Mouse (Mus musculus) stomach, embryonic 14.5 days (tissue): ENCODE data around the gene Nccrp1. TPM values are rescaled to one million over a fixed set of nuclear protein-coding genes. Genes with fewer than 3 reads are reported as not detected.

Experiments
- ATAC-seq: fragments of 200-750 bp; cut with Nextera tagmentation; 2 replicates; pipeline ENCODE4 v1.8.0; 2017; ENCODE audit warnings: low read depth, moderate TSS enrichment; ENCODE audit not compliant: insufficient number of reproducible peaks, insufficient read depth, low FRiP score
- H3K27ac ChIP-seq: fragments of 300-500 bp; sonication (generic); 2 replicates; pipeline ENCODE4 v1.5.1; 2014; ENCODE audit warnings: mild to moderate bottlenecking, low read length, moderate library complexity, mixed read lengths
- H3K27me3 ChIP-seq: fragments of 300-500 bp; sonication (generic); 2 replicates; pipeline ENCODE4 v1.6.1; 2014; ENCODE audit warnings: low read length, control low read depth, mixed read lengths; ENCODE audit not compliant: control insufficient read depth, insufficient read depth
- H3K36me3 ChIP-seq: fragments of 300-500 bp; sonication (generic); 2 replicates; pipeline ENCODE4 v1.6.1; 2014; ENCODE audit warnings: mild to moderate bottlenecking, control low read depth, low read length, moderate library complexity, mixed read lengths; ENCODE audit not compliant: control insufficient read depth, insufficient read depth
- H3K4me1 ChIP-seq: fragments of 300-500 bp; sonication (generic); 2 replicates; pipeline ENCODE4 v1.6.1; 2014; ENCODE audit warnings: low read length, control low read depth, mixed read lengths; ENCODE audit not compliant: control insufficient read depth, insufficient read depth
- H3K4me2 ChIP-seq: fragments of 300-500 bp; sonication (generic); replicated peaks from 2 replicates; pipeline ENCODE4 v1.6.1; 2014; ENCODE audit warnings: low read depth, low read length, control low read depth
- H3K4me3 ChIP-seq: fragments of 300-500 bp; sonication (generic); 2 replicates; pipeline ENCODE4 v1.5.1; 2014; ENCODE audit warnings: low read depth, low read length, control low read depth
- H3K9ac ChIP-seq: fragments of 300-500 bp; sonication (generic); replicated peaks from 2 replicates; pipeline ENCODE4 v1.6.1; 2014; ENCODE audit warnings: low read depth, mild to moderate bottlenecking, control low read depth, low read length, moderate library complexity, mixed read lengths
- H3K9me3 ChIP-seq: fragments of 300-500 bp; sonication (generic); 2 replicates; pipeline ENCODE4 v1.6.1; 2016; ENCODE audit warnings: low read depth, low read length, control low read depth; ENCODE audit not compliant: control insufficient read depth
- WGBS: fragments of 180-500 bp; shearing (Covaris S2); extraction: QIAGEN DNeasy Blood & Tissue Kit; methylation state at CpG from one replicate; pipeline ENCODE4 v1.1.7; 2014; 5-methylcytosine and 5-hydroxymethylcytosine counted together
- polyA plus RNA-seq: library from polyadenylated mRNA; unstranded; fragments of >200 nt; fragmentation: Nextera tagmentation; extraction: Ambion mirVana; gene quantifications from 2 replicates; pipeline ENCODE4 v1.2.1, GENCODE M21; 2014

The Nccrp1 gene
- polyA plus RNA-seq, 1 experiment from 2014 or later = not detected

- H3K4me3 ChIP-seq = no peak overlapping the region
- no peak for ATAC-seq
- no peaks in the 10 kb centered on the region for H3K9me3 ChIP-seq
- WGBS = 88% methylated on average over 13 of the region's 13 CpGs
- 0 out of 2 replicates have a peak, but pooled peaks cover 2% of the 10 kb centered on the region for H3K4me1 ChIP-seq
- peaks cover 72% of the 10 kb centered on the region for H3K36me3 ChIP-seq
- H3K27ac ChIP-seq = no peak overlapping the region
- no peak overlapping the region for H3K9ac ChIP-seq
- H3K27me3 ChIP-seq = no peaks in the 10 kb centered on the region
- no peak overlapping the region for H3K4me2 ChIP-seq
These were observed 15.3 kb upstream of the Nccrp1 start for GRCm38 (mm10) chr7:28562371-28562770.

DNA sequence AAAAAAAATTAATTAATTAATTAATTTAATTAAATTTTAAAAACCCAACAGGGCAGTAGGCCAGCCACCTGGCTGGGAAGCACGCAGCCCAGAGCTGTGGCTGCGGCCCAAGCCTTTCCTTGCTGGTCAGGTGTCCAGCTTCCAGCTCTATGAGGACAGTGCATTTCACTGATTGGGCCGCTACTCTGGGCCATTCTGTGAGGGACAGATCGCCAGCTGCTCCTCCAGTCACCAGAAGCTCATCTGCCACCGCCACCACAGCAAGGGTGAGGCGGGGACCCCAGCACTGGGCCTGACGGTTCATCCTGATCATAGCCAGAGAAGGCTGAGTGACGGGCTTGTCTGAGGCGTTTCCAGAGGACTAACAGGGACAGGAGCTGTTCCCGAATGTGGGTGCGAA is 14.9 kb upstream of the Nccrp1 start:
- Histone ChIP-seq H3K36me3 (peaks cover 68% of the 10 kb centered on the region), H3K9ac (no peak overlapping the region), H3K4me1 (0 out of 2 replicates have a peak, but pooled peaks cover 2% of the 10 kb centered on the region), H3K4me2 (no peak overlapping the region), H3K27ac (no peak overlapping the region), H3K4me3 (no peak overlapping the region), H3K27me3 (no peaks in the 10 kb centered on the region), H3K9me3 (no peaks in the 10 kb centered on the region)
- no peak for ATAC-seq
- 92% methylated on average over 11 of the region's 11 CpGs for WGBS

- no peak overlapping the region for H3K27ac ChIP-seq
- no peaks in the 10 kb centered on the region for H3K27me3 ChIP-seq
- H3K4me2 ChIP-seq = no peak overlapping the region
- H3K9me3 ChIP-seq = no peaks in the 10 kb centered on the region
- ATAC-seq = no peak
- H3K4me1 ChIP-seq = 0 out of 2 replicates have a peak, but pooled peaks cover 2% of the 10 kb centered on the region
- no peak overlapping the region for H3K9ac ChIP-seq
- H3K4me3 ChIP-seq = no peak overlapping the region
- H3K36me3 ChIP-seq = peaks cover 65% of the 10 kb centered on the region
- 90% methylated on average over 10 of the region's 10 CpGs for WGBS
These were observed 13.8 kb upstream of the Nccrp1 start for GRCm38 (mm10) chr7:28560856-28561255.

GRCm38 (mm10) chr7:28558486-28558885 is 11.4 kb upstream of the Nccrp1 start:
- Histone ChIP-seq H3K27ac (no peak overlapping the region), H3K4me2 (no peak overlapping the region), H3K4me3 (no peak overlapping the region), H3K27me3 (no peaks in the 10 kb centered on the region), H3K9ac (no peak overlapping the region), H3K36me3 (peaks cover 44% of the 10 kb centered on the region), H3K9me3 (no peaks in the 10 kb centered on the region), H3K4me1 (0 out of 2 replicates have a peak, but pooled peaks cover 2% of the 10 kb centered on the region)
- ATAC-seq = no peak
- 56% methylated on average over 4 of the region's 4 CpGs for WGBS

GRCm38 (mm10) chr7:28557708-28558107 is 10.7 kb upstream of the Nccrp1 start:
- H3K4me2 ChIP-seq = no peak overlapping the region
- no peak overlapping the region for H3K27ac ChIP-seq
- H3K4me1 ChIP-seq = 0 out of 2 replicates have a peak, but pooled peaks cover 2% of the 10 kb centered on the region
- no peak overlapping the region for H3K4me3 ChIP-seq
- 75% methylated on average over 6 of the region's 6 CpGs for WGBS
- H3K9ac ChIP-seq = no peak overlapping the region
- no peaks in the 10 kb centered on the region for H3K27me3 ChIP-seq
- H3K9me3 ChIP-seq = no peaks in the 10 kb centered on the region
- H3K36me3 ChIP-seq = peaks cover 36% of the 10 kb centered on the region
- ATAC-seq = no peak

DNA sequence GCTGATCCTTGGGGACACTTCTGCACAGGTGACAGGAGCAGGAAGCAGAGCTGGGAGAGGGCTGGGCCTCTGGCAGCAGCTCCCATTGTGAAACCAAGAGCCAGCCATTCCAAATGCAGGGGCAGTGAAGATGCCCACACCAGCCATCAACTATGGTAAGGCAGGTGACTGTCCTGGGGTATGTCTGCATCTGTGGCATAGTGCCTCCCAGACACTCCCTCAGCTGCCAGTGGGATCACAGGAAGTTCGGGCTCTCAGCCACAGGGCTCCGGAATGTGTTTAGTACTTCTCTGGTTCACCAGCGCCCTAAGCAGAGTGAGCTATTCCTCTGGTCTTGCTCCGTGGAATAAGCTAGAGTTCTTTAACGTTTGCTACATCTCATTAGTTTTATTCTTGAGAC is 10.0 kb upstream of the Nccrp1 start:
- WGBS = 61% methylated on average over 5 of the region's 5 CpGs
- peaks cover 31% of the 10 kb centered on the region for H3K36me3 ChIP-seq
- no peaks in the 10 kb centered on the region for H3K27me3 ChIP-seq
- no peak overlapping the region for H3K4me3 ChIP-seq
- no peak overlapping the region for H3K4me2 ChIP-seq
- no peaks in the 10 kb centered on the region for H3K9me3 ChIP-seq
- no peak overlapping the region for H3K27ac ChIP-seq
- ATAC-seq = no peak
- no peak overlapping the region for H3K9ac ChIP-seq
- 0 out of 2 replicates have a peak, but pooled peaks cover 2% of the 10 kb centered on the region for H3K4me1 ChIP-seq

DNA sequence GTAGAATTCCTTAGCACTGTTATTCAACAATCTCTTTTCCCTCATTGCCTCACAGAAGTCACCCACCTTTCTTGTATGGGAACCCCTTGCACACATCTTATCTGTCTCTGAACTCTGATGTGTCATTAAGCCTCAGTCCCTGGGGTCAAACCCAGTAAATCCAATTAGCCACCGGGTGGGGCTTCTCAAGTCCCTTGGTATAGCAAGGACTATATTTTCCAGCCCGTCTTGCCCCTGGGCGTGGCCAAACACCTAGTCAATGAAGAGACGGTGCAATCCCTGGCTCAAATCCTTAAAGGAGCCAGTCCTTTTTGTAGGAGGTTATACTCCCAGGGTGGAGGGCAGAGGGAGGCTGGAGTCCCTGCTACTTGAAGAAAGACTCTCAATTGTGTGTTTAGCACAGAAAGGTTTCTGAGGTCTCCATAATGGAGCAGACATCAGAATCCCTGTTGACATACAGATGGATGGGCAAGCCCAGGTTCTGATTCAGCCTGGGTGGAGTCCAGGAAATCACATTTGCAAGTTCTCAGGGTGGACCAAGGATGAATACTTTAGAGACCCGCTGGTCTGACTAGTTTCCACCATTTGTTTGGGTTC is 9.0 kb upstream of the Nccrp1 start:
- Histone ChIP-seq H3K9me3 (no peaks in the 10 kb centered on the region), H3K9ac (no peak overlapping the region), H3K27me3 (no peaks in the 10 kb centered on the region), H3K27ac (no peak overlapping the region), H3K36me3 (peaks cover 22% of the 10 kb centered on the region), H3K4me1 (0 out of 2 replicates have a peak, but pooled peaks cover 2% of the 10 kb centered on the region), H3K4me2 (no peak overlapping the region), H3K4me3 (no peak overlapping the region)
- WGBS = 10% methylated on average over 5 of the region's 5 CpGs
- no peak for ATAC-seq

GRCm38 (mm10) chr7:28553076-28553475 is 6.0 kb upstream of the Nccrp1 start:
- no peaks in the 10 kb centered on the region for H3K9me3 ChIP-seq
- no peaks in the 10 kb centered on the region for H3K36me3 ChIP-seq
- no peak for ATAC-seq
- no peak overlapping the region for H3K4me2 ChIP-seq
- no peak overlapping the region for H3K4me3 ChIP-seq
- no peaks in the 10 kb centered on the region for H3K4me1 ChIP-seq
- 87% methylated on average over 6 of the region's 6 CpGs for WGBS
- H3K9ac ChIP-seq = no peak overlapping the region
- no peaks in the 10 kb centered on the region for H3K27me3 ChIP-seq
- H3K27ac ChIP-seq = no peak overlapping the region

- peaks cover 9% of the 10 kb centered on the region; the same call in 1 of the 2 replicates for H3K4me1 ChIP-seq
- WGBS = 61% methylated on average over 7 of the region's 7 CpGs
- no peaks in the 10 kb centered on the region for H3K27me3 ChIP-seq
- H3K4me2 ChIP-seq = no peak overlapping the region
- ATAC-seq = no peak
- H3K9ac ChIP-seq = no peak overlapping the region
- H3K9me3 ChIP-seq = no peaks in the 10 kb centered on the region
- no peaks in the 10 kb centered on the region for H3K36me3 ChIP-seq
- H3K27ac ChIP-seq = no peak overlapping the region
- no peak overlapping the region for H3K4me3 ChIP-seq
These were observed 574 bp upstream of the Nccrp1 start for GRCm38 (mm10) chr7:28547628-28548027.
